Mouse (Mus musculus) bone marrow, adult 2 months (tissue): ENCODE results near the gene Mtr. TPM values are rescaled to one million over a fixed set of nuclear protein-coding genes. Genes with fewer than 3 reads are reported as not detected.

Experiments
- H3K27ac ChIP-seq: fragments of 200-500 bp; 2 replicates; pipeline ENCODE4 v1.5.1; 2012; ENCODE audit warnings: low read depth, mild to moderate bottlenecking, control low read depth, inconsistent platforms, low read length; ENCODE audit not compliant: control insufficient read depth, poor library complexity, insufficient read depth
- H3K4me1 ChIP-seq: fragments of 200-500 bp; 2 replicates; pipeline ENCODE4 v1.6.1; 2011; ENCODE audit warnings: low read length; ENCODE audit not compliant: control insufficient read depth, insufficient read depth
- H3K4me3 ChIP-seq: fragments of 200-500 bp; replicated peaks from 2 replicates; pipeline ENCODE3; 2011; ENCODE audit warnings: mild to moderate bottlenecking, low read depth, low read length, control low read depth; ENCODE audit not compliant: control insufficient read depth
- CTCF ChIP-seq: fragments of 200-500 bp; IDR thresholded peaks from 2 replicates; pipeline ENCODE4 v1.5.1; 2011; ENCODE audit warnings: low read length, control low read depth; ENCODE audit not compliant: control insufficient read depth, insufficient read depth
- POLR2A ChIP-seq: fragments of 200-500 bp; IDR thresholded peaks from 2 replicates; pipeline ENCODE4 v1.6.1; 2011; ENCODE audit warnings: low read depth, mild to moderate bottlenecking, control low read depth, low read length, borderline replicate concordance; ENCODE audit not compliant: control insufficient read depth
- WGBS: fragments of 180-500 bp; shearing (Covaris S2); methylation state at CpG from one replicate; pipeline ENCODE4 v1.1.7; 2018; 5-methylcytosine and 5-hydroxymethylcytosine counted together
- polyA plus RNA-seq: library from polyadenylated mRNA; stranded (reverse); fragments of >200 nt; gene quantifications from 2 replicates; pipeline ENCODE4 v1.2.4, GENCODE M21; 2011; ENCODE audit warnings: low replicate concordance; ENCODE audit not compliant: missing spikeins, insufficient read depth, insufficient read length

The Mtr gene
- polyA plus RNA-seq, 1 experiment = 16.4 TPM

DNA sequence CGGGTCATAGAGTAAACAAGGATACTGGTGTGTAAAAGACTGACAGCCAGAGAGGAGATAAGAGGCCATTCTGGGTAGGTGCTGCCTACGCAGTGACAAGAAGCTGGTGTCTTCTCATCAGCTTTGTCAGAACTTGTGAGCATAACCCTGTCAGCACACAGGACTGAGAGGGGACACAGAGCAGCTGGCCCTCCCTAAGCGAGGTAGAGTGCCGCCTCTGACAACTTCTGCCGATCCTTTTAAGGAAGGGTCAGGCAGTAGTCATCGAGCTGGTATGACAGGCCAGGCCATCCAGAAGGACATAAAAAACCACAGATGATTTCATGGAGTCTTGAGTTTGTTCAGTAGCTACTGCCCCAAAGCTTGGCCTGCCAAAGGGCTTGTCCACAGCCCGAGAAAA, 124.4 kb downstream of the Mtr start:
- H3K4me1 ChIP-seq = no peaks in the 10 kb centered on the region
- 72% methylated on average over 7 of the region's 7 CpGs for WGBS
- H3K27ac ChIP-seq = no peak overlapping the region
- TF ChIP-seq POLR2A (no peak), CTCF (no peak)
- no peak overlapping the region for H3K4me3 ChIP-seq

Other genes with a start within 250 kb of the Mtr start
- gene Ryr2, start 151.2 kb downstream of the Mtr start, polyA plus RNA-seq = 0.20 and 1.6 TPM in 2 replicates
- gene Actn2, start 82.6 kb upstream of the Mtr start, polyA plus RNA-seq = 1.5 and 4.0 TPM in 2 replicates
- 8.1 and 10.0 TPM in 2 replicates for gene Heatr1, start 136.9 kb upstream of the Mtr start, polyA plus RNA-seq
- 21.4 and 23.6 TPM in 2 replicates for gene Lgals8, start 206.8 kb upstream of the Mtr start, polyA plus RNA-seq